Mouse (Mus musculus): ENCODE results near the gene Mdm2.
"Not testable (repeated sequence)": the region's sequence is repeated elsewhere in the genome, so short reads cannot be mapped to it uniquely, and the experiment has no call there.

Mdm2 gene

DNA sequence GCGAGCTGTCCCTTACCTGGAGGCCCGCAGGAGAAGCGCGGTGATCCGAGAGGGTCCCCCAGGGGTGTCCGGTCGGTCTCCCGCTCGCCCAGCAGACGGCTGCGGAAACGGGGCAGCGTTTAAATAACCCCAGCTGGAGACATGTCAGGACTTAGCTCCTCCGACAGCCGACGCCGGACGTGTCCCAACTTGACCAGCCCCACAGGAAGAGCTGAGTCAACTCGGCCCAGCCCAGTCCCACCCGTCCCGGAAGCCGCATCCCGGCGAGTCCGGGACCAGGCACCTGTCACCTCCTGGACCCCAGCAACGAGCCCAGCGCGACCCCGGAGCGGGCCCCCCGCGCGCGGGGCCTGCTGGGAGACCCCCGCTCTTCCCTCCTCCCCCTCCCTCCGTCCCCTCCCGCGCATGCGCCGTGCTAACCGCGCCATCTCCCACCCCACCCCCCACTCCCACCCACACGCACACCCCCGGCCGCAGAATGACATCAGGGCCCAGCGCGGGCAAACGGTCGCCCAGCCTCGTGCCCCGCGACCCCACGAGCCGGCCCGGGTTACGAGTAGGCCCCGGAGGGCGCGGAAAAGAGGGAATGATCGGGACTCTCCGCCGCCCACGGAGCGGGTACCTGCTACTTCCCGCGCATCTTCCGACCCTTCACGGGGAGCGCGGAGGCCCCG lies 491 bp downstream of the Mdm2 start:
- DNase-seq: peak; percentile 90

GRCm38 (mm10) chr10:117709326-117709830 lies 1.2 kb downstream of the Mdm2 start:
- DNase-seq: no peak

GRCm38 (mm10) chr10:117708856-117709255 lies 1.7 kb downstream of the Mdm2 start:
- no peak for DNase-seq

- DNase-seq: no peak
These were observed 2.2 kb downstream of the Mdm2 start for GRCm38 (mm10) chr10:117708376-117708775.

DNA sequence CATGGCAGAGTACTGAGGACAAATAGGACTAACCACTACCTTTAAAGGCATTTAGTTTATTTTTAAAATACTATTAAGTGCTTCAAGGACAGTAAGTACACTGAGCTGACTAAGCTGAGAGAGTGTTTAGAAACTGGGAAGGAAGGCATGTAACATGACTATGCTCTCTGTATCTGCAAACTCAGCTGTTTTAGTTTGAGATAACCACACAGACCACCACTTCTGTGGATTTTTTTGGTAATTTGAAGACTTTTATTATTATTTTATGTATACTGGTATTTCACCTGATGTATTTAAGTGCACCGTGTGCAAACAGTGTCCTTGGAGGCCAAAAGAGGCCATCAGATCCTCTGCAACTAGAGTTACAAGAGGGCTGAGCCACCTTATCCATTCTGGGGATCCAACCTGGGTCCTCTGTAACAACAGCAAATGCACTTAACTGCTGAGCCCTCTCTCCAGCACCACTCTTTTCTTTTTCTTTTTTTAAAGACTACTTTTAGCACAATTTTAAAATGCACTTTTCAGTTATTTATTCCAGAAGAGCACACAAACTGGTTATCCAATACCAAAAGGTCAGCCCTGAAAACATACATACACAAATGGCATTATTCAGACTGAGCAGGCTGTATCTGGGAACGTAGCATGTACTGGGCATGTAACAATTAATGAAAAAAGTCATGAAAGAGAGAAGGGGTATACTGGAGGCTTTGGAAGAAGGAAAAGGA lies 3.3 kb downstream of the Mdm2 start:
- no peak for DNase-seq

DNA sequence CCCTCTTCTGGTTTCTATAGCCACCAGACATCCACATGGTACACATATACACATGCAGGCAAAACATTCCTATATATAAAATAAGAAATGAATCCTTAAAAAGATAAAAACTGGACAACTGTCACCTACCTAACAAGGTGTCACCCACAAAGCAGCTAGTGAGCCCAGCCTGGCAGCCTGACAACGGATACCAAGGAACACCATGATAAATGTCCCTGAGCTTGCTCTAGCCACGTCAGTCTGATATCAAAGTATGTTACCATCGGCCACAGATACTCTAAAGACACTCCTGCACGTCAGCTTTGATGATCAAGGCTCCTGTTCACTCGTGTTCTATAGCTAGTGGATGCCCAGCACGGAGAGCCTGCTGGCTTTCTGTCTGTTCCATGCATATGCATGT lies 4.1 kb downstream of the Mdm2 start:
- no peak for DNase-seq

DNA sequence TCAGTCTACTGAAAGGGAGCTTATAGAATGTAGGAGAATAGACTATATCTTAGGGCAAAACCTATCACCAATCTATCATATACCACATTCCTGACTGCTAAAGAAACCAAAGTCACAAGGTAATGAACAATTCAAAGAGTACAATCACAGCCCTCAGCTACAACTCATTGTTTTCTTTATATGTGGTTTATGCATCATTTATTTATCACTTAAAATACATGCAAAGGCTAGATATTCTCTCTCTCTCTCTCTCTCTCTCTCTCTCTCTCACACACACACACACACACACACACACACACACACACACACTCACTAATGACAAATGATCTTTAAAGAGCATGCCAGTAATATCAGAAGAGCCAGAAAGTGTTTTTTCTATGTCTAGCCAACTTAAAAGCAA lies 4.8 kb downstream of the Mdm2 start:
- DNase-seq: no peak

DNA sequence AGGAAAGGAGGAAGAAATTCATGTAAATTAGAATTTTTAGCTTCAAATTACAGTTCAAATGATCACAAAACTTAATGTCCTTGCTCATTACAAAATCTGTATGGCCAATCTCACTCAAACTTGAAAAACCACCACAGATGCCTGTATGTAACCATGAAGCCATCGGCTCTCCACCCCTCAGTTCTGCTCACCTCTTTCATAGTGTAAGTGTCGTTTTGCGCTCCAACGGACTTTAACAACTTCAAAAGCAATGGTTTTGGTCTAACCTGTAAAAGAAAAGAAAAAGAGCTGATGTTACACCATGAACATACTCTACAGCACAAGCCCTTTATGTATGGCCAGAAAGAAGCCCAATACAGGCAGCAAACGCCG lies 5.6 kb downstream of the Mdm2 start:
- DNase-seq: no peak

DNA sequence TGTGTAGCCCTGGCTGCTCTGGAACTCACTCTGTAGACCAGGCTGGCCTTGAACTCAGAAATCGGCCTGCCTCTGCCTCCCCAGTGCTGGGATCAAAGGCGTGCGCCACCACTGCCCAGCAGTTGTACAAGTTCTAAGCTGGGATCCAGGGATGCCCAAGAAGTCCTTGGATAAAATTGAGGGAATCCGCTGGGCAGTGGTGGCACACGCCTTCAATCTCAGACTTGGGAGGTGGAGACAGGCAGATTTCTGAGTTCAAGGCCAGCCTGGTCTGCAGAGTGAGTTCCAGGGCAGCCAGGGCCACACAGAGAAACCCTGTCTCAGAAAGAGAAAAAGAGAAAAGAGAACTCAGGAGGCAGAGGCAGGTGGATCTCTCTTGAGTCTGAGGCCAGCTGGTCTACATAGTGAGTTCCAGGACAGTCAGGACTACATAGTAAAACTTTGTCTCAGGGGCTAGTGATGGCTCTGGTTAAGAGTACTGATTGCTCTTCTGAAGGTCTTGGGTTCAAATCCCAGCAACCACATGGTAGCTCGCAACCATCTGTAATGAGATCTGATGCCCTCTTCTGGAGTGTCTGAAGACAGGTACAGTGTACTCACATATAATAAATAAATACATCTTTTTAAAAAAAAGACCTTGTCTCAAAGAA lies 6.1 kb downstream of the Mdm2 start:
- DNase-seq: not testable (repeated sequence)

- no peak for DNase-seq
These were observed 7.1 kb downstream of the Mdm2 start for GRCm38 (mm10) chr10:117703506-117703905.

DNA sequence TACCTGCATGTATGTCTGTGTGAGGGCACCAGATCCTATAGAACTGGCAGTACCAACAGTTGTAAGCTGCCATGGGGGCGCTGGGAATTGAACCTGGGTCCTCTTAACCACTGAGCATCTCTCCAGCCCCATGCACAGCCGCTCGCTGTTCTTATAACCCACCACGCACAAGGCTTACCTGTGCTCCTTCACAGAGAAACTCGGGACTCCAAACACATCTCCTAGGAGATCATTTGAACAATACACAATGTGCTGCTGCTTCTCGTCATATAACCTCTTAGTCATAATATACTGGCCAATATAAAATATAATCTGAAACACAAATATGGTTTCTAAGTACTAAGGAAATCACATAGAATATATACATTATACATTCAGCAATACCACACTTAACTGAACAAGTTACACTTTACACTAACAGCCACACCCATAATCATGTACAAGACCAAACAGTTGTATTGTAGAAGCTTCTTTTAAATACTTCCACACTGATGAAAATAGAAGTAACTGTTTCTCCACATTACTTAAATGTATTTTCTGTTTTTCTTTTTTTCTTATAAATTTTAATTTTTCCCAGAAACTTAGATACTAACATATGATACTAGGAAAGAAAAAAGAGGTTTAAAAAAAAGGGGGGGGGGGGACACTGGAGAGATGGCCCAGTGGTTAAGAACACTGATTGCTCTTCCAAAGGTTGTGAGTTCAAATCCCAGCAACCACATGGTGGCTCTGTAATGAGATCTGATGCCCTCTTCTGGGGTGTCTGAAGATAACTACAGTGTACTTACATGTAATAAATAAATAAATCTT lies 8.3 kb downstream of the Mdm2 start:
- DNase-seq: no peak

GRCm38 (mm10) chr10:117701034-117701829 lies 9.3 kb downstream of the Mdm2 start:
- DNase-seq: no peak

DNA sequence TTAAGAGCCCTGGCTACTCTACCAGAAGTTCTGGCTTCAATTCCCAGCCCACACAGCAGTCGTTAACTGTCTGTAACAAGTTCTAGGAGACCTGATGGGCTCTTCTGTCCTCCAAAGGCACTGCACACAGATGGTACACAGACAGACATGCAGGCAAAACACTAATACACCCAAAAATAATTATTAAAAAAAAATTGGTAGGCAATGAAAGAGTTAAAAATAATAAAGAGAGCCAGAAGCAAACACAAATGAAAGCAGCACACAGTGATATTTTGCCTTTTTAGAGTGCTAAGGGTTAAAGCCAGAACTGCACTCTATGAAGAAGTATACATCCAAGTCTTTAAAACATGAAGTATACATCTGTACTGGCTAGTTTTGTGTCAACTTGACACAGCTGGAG lies 10.1 kb downstream of the Mdm2 start:
- no peak for DNase-seq

GRCm38 (mm10) chr10:117699914-117700313 lies 10.6 kb downstream of the Mdm2 start:
- no peak for DNase-seq

- no peak for DNase-seq
These were observed 12.0 kb downstream of the Mdm2 start for GRCm38 (mm10) chr10:117698313-117699138.

DNA sequence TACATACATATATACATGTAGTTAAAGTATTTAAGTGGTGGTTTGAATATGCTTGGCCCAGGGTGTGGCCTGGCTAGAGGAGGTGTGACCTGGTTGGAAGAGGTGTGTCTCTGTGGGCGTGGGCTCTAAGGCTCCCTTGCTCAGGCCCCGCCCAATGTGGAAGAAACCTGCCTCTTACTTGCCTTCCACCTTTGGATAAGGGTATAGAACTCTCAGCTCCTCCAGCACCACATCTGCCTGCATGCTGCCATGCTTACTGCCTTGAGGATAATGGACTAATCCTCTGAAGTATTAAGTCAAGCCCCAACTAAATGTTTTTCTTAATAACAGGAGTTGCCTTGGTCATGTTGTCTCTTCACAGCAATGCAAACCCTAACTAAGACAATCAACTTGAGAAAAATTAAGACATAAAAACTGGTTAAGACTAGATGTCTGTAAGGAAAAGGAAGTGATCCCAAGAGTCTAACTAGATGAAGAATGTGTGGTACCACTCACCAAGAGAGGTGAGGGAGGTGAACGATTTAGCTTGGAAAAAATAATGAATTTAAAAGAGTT lies 12.9 kb downstream of the Mdm2 start:
- no peak for DNase-seq

DNA sequence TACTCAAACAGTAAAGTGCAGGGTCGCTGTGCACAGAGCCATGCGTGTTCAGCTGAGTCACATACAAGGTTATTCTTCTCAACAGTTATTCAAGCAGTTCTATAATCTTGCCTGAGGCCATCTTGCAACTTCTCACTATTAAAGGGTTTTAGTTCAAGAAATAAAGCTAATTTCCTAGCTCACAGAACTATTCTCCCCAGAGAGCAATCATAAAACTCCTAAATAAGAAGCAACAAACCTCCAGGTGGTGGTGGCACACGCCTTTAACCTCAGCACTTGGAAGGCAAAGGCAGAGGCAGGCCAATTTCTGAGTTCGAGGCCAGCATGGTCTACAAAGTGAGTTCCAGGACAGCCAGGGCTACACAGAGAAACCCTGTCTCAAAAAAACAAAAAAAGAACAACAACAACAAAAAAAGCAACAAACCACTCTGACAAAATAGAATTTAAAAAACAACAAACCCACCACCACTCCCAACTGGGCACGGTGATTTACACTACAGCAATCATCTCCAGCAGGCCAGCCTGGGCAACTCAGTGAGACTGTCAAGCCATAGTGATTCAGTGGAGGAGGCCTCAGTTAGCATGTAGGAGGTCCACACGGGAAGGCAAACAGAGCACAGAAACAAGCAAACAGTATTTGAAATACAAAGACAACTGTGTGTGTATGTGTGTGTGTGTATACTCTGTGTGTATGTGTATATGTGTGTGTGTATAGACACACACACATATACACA lies 13.6 kb downstream of the Mdm2 start:
- DNase-seq: no peak

DNA sequence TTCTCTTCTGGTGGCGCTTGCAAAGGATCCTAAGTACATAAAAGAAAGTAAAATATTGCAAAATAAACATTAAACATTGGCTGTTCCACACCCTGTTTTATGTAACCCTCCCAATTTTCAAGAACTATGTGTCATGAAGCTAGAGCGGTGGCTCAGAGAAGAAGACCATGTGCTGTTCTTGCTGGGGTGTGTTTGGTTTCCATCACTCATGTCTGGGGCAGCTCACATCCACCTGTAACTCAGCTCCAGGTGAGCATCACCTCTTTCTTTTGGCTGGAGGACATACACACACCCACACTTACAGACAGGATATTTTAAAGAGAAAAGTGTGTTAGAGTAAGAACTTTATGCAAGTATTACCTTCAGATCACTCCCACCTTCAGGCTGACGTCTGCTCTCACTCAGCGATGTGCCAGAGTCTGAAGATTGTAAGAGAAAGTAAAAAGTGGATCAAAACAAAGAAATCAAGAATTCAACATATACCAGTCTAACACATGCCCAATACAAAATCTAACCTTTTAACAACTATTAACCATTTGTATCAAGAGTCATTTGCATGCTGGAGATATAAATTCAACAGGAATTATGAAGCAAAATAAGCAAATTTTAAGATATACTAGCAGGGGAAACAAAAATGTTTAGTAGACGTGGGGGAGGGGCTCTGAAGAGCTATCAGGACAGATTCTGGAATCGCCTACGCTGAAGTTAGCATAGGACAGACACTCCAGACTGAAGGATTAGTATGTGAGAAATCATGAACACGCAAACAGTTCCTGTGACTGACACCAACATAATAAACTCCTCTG lies 14.3 kb downstream of the Mdm2 start:
- no peak for DNase-seq

DNA sequence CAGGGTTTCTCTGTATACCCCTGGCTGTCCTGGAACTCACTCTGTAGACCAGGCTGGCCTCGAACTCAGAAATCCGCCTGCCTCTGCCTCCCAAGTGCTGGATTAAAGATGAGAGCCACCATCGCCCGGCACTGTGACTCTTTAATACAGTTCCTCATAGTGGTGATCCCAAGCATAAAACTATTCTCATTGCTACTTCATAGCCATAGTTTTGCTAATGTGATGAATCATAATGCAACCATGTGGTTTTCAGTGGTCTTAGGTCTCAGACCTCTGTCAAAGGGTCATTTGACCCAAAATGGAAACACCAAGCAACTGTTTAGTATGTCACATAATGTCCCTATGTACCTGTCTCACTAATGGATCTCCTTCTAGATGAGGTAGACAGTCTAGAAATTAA lies 15.0 kb downstream of the Mdm2 start:
- no peak for DNase-seq

All from right cerebral cortex, postnatal 4 days (tissue).